Mouse (Mus musculus) layer of hippocampus, adult 2 months (tissue): Measurements from ENCODE around the gene Tfpi2. TPM values are rescaled to one million over a fixed set of nuclear protein-coding genes. Genes with fewer than 3 reads are reported as not detected.

ENCODE experiments used
- DNase-seq, 2 experiments: peaks; one replicate each; pipeline ENCODE4 v3.0.0; 2022; ENCODE audit warnings: low spot score in 2 of 2
- H3K27ac ChIP-seq: fragments of 200-600 bp; 2 replicates; pipeline ENCODE4 v1.8.1; 2022
- H3K4me3 ChIP-seq: fragments of 200-600 bp; 2 replicates; pipeline ENCODE4 v1.8.1; 2022; ENCODE audit warnings: mild to moderate bottlenecking
- CTCF ChIP-seq: fragments of 200-600 bp; conservative IDR thresholded peaks from 2 replicates; pipeline ENCODE4 v1.8.1; 2022; ENCODE audit warnings: antibody characterized with exemption, mild to moderate bottlenecking, moderate library complexity
- long read RNA-seq, 2 experiments: library from polyadenylated mRNA; stranded (forward); transcript quantifications; one replicate each; pipeline ENCODE4 v2.0.0; 2021; ENCODE audit warnings: borderline mapping rate in 2 of 2
- total RNA-seq, 2 experiments: library from RNA; stranded (reverse); gene quantifications; 2 replicates each; pipeline ENCODE4 v1.2.3; 2021

Tfpi2 gene
- not detected for total RNA-seq
- long read RNA-seq, experiment 1, result 0 reads
- long read RNA-seq, experiment 2, result 0 reads

DNA sequence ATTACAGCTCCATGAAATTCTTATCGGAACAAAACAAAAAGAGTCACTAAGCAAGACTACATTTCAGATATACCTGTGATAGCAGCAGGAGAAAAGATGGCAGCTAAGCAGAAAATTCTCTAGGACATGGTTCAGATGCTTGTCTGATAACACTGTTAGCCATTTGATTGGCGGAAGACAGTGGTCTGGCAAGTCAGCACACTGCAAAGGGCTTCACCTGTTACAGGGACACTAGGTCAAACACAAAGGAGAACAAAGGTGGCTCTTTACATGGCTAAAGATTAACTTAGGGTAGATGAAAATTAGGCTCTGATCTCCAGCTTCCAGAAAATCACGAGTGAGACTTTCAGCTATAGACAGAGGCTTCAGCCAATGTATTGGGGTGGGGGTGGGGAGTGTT is at the start of gene Tfpi2:
Tfpi2 (minus strand) TSS at position 170 of the 400 bp plus-strand sequence.
- no peak within 1 kb of the TSS for H3K4me3 ChIP-seq
- H3K27ac ChIP-seq, result no peak within 1 kb of the TSS
- TF ChIP-seq CTCF, result no peak
- no peak for DNase-seq

DNA sequence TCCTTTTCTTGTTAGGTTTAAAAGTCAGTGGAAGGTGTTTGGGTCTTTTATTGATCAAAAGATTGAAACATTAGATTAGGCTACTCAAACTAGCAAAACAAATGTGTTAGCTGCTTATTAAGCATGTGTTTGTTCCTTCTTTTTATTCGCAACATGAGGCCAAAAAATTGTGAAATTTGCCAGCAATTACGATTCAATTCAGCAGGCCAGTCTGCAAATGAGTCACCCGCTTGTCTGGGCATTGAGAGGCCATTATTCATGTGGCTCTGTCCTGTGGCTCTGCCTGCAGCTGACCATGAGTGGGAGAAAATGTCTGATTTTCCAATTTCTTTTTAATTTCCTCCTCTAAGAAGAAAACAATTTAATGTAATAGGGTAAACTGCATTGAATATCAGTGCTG is 42.2 kb upstream of the Tfpi2 start:
- no peak for DNase-seq
- no peak overlapping the region for H3K27ac ChIP-seq
- no peak for TF ChIP-seq CTCF
- H3K4me3 ChIP-seq, result no peak overlapping the region

DNA sequence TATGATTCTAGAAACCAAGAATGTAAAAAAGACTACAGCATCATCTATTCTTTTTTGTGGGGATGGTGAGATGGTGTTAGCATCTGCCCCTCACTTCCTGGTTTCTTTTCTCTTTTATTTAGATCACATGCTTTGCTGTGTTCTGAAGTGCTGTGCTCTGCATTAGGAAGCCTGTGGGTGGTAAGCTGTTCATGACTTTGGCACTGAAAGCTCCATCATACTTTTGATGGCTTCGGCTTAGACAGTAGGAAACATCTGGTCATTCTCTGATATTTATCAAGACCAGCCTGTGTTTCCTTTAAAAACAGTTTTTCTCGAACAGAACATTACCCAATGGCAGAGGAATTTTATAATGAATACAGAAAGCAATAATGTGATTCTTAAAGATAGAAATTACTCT is 37.6 kb upstream of the Tfpi2 start:
- Histone ChIP-seq H3K27ac (no peak overlapping the region), H3K4me3 (no peak overlapping the region)
- DNase-seq, result no peak
- TF ChIP-seq CTCF, result no peak

DNA sequence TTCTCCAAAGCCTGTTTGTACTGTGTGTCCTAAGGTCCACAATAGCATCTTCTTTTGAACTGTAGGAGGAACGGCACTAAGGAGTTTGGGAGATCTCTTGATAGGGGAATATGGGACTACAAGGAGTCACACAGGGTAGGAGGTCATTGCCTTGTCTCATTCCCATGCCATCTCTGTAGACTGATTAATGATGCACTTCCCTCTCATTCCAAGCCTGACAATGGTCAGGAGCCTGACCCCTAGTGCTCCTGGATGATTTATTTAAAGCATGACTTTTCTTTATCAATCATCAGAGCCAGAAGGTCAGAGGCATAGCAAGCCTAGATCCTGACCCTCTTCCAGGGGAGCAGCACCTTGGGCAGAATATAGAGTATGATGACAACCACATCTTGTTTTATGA is 33.9 kb upstream of the Tfpi2 start:
- no peak for DNase-seq
- no peak for TF ChIP-seq CTCF
- no peak overlapping the region for H3K27ac ChIP-seq
- H3K4me3 ChIP-seq, result no peak overlapping the region

DNA sequence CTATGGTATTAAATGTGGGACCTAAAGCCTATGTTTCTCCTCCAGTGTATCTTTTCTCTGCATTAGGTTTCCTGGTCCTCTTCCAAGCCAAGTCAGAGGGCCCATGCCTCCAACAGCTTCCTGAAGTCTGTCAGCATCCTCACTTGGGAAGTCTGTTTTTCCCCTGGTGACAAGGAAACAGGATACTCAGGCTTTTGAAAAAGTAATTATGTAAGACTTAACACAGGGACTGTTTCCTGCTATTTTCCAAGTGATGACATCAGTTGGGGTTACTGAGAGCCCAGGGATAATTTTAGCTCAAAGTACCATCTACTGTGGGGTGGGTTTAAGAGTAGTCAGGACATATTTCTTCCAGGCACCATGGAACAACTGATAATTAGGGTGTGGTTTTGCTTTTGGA is 20.8 kb upstream of the Tfpi2 start:
- DNase-seq, result no peak
- Histone ChIP-seq H3K4me3 (no peak overlapping the region), H3K27ac (no peak overlapping the region)
- TF ChIP-seq CTCF, result no peak

DNA sequence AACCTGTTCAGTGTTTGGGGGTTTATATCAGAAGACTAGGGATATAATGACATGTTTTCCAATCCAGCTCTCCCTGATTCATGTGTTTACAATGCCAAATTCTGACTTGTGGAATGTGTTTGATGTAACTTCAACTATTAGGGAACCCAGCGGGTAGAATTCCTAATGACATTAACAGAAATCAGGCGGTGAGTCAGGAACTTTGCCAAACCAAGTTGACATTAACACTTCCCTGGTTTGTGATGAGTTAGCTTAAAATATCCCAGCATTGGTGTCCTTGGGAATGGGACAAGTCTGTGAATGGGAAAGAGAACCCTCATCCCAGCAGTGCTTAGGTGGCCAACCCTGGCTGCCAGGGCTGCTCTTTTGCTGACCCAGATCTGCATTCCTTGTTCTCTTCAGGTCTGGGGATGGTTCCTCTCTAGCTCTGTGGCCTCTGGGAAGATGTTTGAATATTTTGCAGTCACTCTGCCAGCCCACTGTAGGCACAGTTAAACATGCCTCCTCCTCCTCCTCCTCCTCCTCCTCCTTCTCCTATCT is 19.9 kb upstream of the Tfpi2 start:
- no peak for TF ChIP-seq CTCF

DNA sequence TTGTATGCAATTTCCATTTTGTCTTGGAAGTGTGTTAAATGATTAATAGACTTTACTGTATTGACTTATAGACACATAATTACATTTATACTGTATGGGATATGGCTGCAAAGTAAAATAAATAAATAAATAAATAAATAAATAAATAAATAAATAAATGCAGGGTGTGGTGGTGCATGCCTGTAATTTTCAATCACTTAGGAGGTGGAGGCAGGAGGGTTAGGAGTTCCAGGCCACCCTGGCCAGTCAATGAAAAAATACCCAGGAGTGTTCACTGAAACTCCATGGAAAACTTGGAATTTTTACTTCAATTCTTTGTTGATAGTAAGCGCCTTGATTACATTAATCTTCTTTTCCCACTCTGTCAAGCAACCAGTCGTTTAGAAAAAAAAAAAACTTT is 16.1 kb upstream of the Tfpi2 start:
- no peak for DNase-seq
- TF ChIP-seq CTCF, result no peak
- peak overlapping the region; percentile 52; the same call in 1 of the 2 replicates for H3K4me3 ChIP-seq
- peak overlapping the region; percentile 84 for H3K27ac ChIP-seq

More for the DNA sequence above, 19.9 kb upstream of the Tfpi2 start:
- Histone ChIP-seq H3K27ac (no peak overlapping the region), H3K4me3 (no peak overlapping the region)
- DNase-seq, result no peak

DNA sequence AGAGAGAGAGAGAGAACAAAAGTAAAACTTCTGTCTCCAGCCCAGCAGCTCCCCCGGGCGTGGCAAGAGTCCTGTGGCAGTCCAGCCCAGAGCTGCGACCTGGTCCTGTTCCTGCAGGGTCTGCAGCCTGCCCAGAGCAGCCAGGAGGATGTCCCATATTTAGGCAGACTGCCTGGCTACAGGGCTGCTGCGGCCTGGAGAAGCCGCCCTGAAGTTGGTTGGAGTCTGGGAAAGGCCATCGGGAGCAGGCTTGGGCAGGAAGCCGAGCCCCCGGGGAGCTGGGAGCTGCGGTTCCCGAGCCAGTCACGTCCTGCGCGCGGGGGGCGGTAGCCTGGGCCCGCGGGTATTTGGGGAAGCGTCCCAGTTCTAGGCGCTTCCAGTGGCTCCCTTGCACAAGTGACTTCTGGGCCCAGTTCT is 15.2 kb upstream of the Tfpi2 start, which contains the start of gene Gng11:
Gng11 (plus strand) TSS at position 15 of the 417 bp plus-strand sequence.
- DNase-seq, result no peak
- TF ChIP-seq CTCF, result no peak
- peak within 1 kb of the TSS; percentile 52 for H3K4me3 ChIP-seq
- peak within 1 kb of the TSS; percentile 84 for H3K27ac ChIP-seq

DNA sequence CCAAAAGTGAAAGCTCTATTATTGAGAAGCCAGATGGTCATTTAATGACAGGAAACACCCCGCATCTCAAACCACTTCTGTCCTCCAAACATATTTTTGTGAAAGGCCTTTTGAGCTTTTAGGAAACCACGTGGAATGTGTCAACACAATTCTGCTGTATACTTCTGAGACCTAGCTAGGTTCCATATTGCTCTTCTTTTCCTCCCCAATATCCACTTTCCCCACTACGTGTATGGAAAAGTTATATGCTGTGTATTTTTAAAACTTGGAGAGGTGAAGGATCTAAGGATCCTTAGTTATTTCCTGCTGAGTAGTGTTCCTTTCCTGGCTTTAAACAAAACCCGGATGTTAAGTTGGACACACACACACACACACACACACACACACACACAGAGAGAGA is 14.7 kb upstream of the Tfpi2 start:
- TF ChIP-seq CTCF, result no peak
- DNase-seq, result no peak
- Histone ChIP-seq H3K4me3 (peak overlapping the region; percentile 19; the same call in 1 of the 2 replicates), H3K27ac (peak overlapping the region; percentile 74)

DNA sequence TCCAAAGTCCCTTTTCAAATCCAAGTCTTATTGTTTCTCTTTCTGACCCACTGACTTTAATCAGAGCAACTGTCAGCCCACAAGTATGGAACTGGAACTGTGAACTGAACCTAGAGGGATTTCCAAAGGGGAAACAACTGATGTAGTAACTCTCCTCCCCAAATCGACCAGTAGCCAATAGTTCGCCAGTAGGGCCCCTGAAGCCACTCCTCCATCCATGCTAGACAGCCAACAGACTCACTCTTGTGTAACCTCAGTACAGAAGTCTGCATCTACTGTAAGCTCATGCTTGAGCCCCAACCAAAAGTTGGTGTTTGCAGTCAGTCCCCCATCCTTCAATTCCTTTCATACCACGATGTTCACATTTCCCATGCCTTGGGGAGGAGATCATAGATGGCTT is 12.0 kb upstream of the Tfpi2 start:
- no peak for TF ChIP-seq CTCF

DNA sequence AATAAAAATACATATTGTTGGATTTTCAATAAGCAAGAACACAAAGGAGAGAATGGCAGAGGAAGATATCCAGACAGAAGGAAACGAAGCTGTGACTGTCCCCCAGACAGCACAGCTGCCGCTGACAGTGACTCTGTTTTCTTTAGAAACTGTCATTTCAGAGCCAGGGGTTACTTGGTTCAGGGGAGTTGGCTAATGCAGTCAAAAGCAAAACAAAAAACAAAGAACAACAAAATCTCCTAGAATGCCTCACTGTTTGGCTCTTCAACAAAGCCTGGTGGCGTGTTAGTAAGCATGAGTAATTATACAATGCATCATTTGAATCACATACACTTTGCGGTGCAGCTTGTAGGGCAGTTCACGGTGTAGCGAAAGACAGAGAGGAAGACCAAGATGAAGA is 10.6 kb upstream of the Tfpi2 start:
- no peak for DNase-seq
- no peak for TF ChIP-seq CTCF
- Histone ChIP-seq H3K4me3 (no peak overlapping the region), H3K27ac (no peak overlapping the region)

More for the DNA sequence above, 12.0 kb upstream of the Tfpi2 start:
- no peak for DNase-seq
- H3K4me3 ChIP-seq, result no peak overlapping the region
- no peak overlapping the region for H3K27ac ChIP-seq

DNA sequence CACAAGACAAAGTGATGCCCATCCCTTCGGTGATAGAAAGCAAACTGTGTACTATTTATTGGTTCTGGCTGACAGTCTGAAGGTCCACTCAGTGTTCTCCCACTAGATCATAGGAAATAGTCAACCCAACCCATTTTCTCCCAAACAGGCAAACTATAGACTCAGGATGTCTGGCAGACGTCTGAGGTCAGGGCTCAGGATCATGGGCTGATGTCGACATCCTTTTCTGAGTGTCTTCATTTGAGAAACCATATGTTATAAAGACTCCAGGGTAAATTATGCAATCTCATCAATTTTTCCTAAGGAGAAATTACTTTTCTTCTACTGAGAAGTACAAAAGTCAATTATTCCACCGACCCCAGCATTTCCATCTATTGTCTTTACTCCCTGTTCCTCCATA is 9.4 kb upstream of the Tfpi2 start:
- no peak overlapping the region for H3K4me3 ChIP-seq
- H3K27ac ChIP-seq, result no peak overlapping the region
- no peak for TF ChIP-seq CTCF
- DNase-seq, result no peak

DNA sequence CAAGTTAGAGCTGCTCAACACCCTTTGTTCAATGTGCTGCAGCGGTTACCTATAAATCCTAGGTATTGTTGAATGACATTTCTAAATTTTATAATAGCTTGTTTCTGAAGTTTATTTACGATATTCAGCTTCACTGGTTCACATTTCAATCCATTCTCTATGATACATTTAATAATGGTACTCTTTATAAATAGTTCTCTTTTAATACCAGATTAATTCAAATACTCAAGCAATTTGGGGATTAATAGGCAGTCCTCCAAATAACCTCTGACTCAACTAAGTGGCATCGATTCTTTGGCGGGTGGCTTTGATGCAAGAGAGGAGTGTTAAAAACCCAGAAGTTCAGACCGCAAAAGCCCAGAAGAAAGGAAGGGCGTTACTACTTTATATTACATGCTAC is 4.8 kb upstream of the Tfpi2 start, which contains the start of gene Gngt1:
Gngt1 (plus strand) TSS at position 301 of the 400 bp plus-strand sequence.
- DNase-seq, result no peak
- H3K27ac ChIP-seq, result no peak within 1 kb of the TSS
- no peak within 1 kb of the TSS for H3K4me3 ChIP-seq
- no peak for TF ChIP-seq CTCF

DNA sequence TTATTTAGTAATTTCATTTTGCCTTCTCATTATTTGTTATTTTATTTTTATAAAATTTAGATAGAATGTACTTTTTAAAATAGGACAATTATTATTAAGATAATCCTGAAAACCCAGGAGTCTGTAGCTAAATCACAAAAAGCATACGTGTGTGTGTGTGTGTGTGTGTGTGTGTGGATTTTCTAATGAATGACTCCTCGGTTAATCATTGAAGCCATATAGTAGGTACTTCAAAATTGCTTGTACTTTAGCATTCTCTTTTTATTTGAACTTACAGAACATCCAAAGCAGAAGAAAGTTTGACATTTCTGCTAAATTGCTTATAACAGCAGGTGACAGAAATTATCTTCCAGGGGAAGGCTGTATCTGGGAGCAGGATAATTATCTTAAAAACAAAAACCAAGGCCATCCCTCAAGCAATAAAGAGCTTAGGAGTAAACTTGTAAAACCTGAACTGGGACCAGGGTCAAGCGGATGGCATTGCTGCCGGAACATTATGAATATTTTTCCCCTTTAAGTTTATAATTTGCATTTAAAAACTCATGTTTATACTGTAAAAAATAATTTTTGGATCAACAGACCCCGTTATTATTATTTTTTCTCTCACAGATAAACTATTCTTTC is 5.9 kb downstream of the Tfpi2 start:
- no peak for DNase-seq
- Histone ChIP-seq H3K4me3 (no peak overlapping the region), H3K27ac (no peak overlapping the region)
- no peak for TF ChIP-seq CTCF
